Mouse (Mus musculus): ENCODE data around the gene Uba7. TPM values are rescaled to one million over a fixed set of nuclear protein-coding genes. Genes with fewer than 3 reads are reported as not detected.

Uba7 gene
- total and polyA plus RNA-seq, 3 experiments = 21.3 to 27.8 (median 26.0) TPM

DNA sequence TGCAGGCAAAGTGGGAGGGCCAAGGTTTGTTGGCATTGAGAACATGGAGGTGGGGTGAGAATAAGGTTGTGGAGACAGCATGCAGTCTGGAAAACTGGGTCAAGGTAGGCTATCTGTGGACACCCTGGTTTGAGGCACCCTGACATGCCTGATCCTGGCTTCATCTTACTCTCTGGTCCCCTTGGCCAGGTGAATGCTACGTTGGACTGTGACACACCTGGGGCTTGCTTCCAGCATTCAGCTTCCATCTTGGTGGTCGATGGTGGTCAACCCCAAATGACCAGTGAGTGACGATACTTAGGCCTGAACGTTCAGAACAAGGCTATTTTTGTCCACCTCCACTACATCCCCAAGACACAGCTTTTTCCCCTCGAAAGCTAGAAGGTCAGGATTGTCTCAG, 20.7 kb downstream of the Uba7 start, which contains the start of gene Gm20662:
TSS of gene Gm20662 (plus strand) at position 301 of the 400 bp plus-strand sequence.
- no peak within 1 kb of the TSS for H3K4me3 ChIP-seq (replicated peaks in 1 of 3; ENCODE audit: low read depth in 2 of 3, low read length in 2 of 3, poor library complexity in 1 of 3)
- H3K4me2 ChIP-seq (ENCODE audit: insufficient read depth, low read depth, poor library complexity, severe bottlenecking) = no peak within 1 kb of the TSS
- no peak within 1 kb of the TSS for H3K27ac ChIP-seq (ENCODE audit: insufficient read depth, low read depth)
- H3K4me1 ChIP-seq (ENCODE audit: control insufficient read depth in 1 of 2, insufficient read depth in 2 of 2) = peaks cover 0 to 16% of the 10 kb centered on the region in 2 experiments; a peak in 2 of 4 replicates
- in situ Hi-C loops (cut with MboI; ENCODE audit: low pct_ligation_motif_present, low pct_unique_long_range_greater_than_20kb, low sequenced_read_pairs) = loop anchor here (5.0 kb wide), 1 partner anchor 34 kb away; no protein-coding TSS in a partner anchor
- TF ChIP-seq CHD1 (IDR thresholded peaks at IDR 0.05; ENCODE audit: low read depth, low read length) = no peak
- no peak for TF ChIP-seq TBP (conservative IDR thresholded peaks at IDR 0.05; ENCODE audit: low read depth, low read length)
- TF ChIP-seq NRF1 (IDR thresholded peaks at IDR 0.05; ENCODE audit: low read depth, low read length) = no peak
- TF ChIP-seq ELF1 (IDR thresholded peaks at IDR 0.05; ENCODE audit: low read depth, low read length) = no peak
- no peak for TF ChIP-seq HCFC1 (IDR thresholded peaks at IDR 0.05; ENCODE audit: low read depth, low read length)
- no peak for TF ChIP-seq ZNF384 (IDR thresholded peaks at IDR 0.05; ENCODE audit: low read depth, low read length)
- no peaks in the 10 kb centered on the region for H3K27me3 ChIP-seq (replicated peaks)
- no peak within 1 kb of the TSS for H3K9ac ChIP-seq (ENCODE audit: insufficient read depth, low read depth)
- H3K79me2 ChIP-seq (replicated peaks; ENCODE audit: control insufficient read depth, extremely low read depth, insufficient read depth, poor library complexity, severe bottlenecking) = no peaks in the 10 kb centered on the region
- DNase-seq (ENCODE audit: extremely low read depth) = no peak
- H3K9me3 ChIP-seq (replicated peaks; ENCODE audit: low read length) = no peaks in the 10 kb centered on the region
- no peaks in the 10 kb centered on the region for H3K36me3 ChIP-seq (replicated peaks in 1 of 2; ENCODE audit: control insufficient read depth in 1 of 2, insufficient read depth in 1 of 2, low read length in 1 of 2)
- dilution Hi-C loops (cut with MboI; ENCODE audit: extremely low pct_ligation_motif_present, extremely low pct_unique_long_range_greater_than_20kb, low sequenced_read_pairs) = no loop called here

DNA sequence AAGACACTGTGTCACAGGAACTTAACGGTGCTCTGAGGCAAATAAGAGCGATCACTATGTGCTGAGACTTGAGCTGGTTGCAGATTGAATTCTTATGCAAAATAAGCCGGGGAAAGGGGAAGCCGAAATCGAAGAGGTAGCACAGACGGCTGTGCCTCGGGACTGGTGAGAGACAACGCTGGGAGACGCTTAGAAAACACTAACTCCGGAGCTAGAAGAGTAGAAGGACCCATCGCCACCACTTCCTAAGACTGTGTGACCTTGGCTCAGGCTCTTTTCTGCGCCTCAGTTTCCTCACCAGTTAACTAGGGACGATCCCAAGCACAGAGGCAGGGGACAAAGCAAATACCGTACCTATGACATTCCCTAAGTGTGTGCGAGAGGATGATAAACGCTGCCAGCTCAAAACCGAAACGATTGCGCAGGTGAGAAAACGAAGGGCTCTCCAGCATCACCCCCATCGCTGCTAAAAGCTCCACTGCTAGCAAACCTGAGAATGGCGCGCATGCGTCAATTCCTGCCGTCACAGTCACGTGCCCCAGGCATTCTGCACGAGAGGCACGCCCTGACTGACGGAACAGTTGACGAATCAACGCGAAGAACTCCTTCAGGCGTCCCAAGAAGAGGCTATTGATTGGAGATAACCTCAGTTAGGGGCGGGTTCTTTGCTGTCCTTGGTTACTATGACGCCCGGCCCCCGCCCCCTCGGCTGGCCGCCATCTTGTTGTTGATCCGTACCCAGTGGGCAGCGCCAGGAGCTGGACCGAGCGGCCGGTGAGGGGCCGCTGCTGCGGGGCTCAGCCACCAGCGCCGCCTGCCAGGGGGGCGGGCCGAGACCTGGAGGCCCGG, 26.8 kb downstream of the Uba7 start, which contains the start of gene Ip6k1:
TSS of gene Ip6k1 (plus strand) at position 580 of the 849 bp plus-strand sequence.
- Histone ChIP-seq H3K27me3 (replicated peaks) (no peaks in the 10 kb centered on the region), H3K36me3 (replicated peaks in 1 of 2; ENCODE audit: control insufficient read depth in 1 of 2, insufficient read depth in 1 of 2, low read length in 1 of 2) (peaks cover 0 to 7% of the 10 kb centered on the region in 2 experiments), H3K4me1 (ENCODE audit: control insufficient read depth in 1 of 2, insufficient read depth in 2 of 2) (peaks cover 0 to 30% of the 10 kb centered on the region in 2 experiments; a peak in 2 of 4 replicates), H3K79me2 (replicated peaks; ENCODE audit: control insufficient read depth, extremely low read depth, insufficient read depth, poor library complexity, severe bottlenecking) (peaks cover 38% of the 10 kb centered on the region), H3K27ac (ENCODE audit: insufficient read depth, low read depth) (peak within 1 kb of the TSS; percentile 77), H3K4me2 (ENCODE audit: insufficient read depth, low read depth, poor library complexity, severe bottlenecking) (peak within 1 kb of the TSS; percentile 74), H3K4me3 (replicated peaks in 1 of 3; ENCODE audit: low read depth in 2 of 3, low read length in 2 of 3, poor library complexity in 1 of 3) (peak within 1 kb of the TSS; percentile 64 to 96 (median 93)), H3K9me3 (replicated peaks; ENCODE audit: low read length) (no peaks in the 10 kb centered on the region), H3K9ac (ENCODE audit: insufficient read depth, low read depth) (peak within 1 kb of the TSS; percentile 97)
- dilution Hi-C loops (cut with MboI; ENCODE audit: extremely low pct_ligation_motif_present, extremely low pct_unique_long_range_greater_than_20kb, low sequenced_read_pairs) = no loop called here
- peak; percentile 100 for DNase-seq (ENCODE audit: extremely low read depth)
- in situ Hi-C loops (cut with MboI; ENCODE audit: low pct_ligation_motif_present, low pct_unique_long_range_greater_than_20kb, low sequenced_read_pairs) = no loop called here
- TF ChIP-seq HCFC1 (IDR thresholded peaks at IDR 0.05; ENCODE audit: low read depth, low read length) (no peak), MYC (IDR thresholded peaks at IDR 0.05; ENCODE audit: low read depth, low read length) (no peak), GABPA (IDR thresholded peaks at IDR 0.05; ENCODE audit: insufficient replicate concordance, low read depth, low read length) (no peak), RCOR1 (conservative IDR thresholded peaks at IDR 0.05; ENCODE audit: low read depth, low read length) (peak; percentile 19; the same call in 1 of the 2 replicates), JUN (IDR thresholded peaks at IDR 0.05; ENCODE audit: insufficient read depth, low read depth, low read length) (no peak), POLR2A (IDR thresholded peaks at IDR 0.05; ENCODE audit: low read depth, low read length) (peak; percentile 85), CTCF (conservative IDR thresholded peaks at IDR 0.05 in 1 of 2, IDR thresholded peaks at IDR 0.05 in 1 of 2; ENCODE audit: low read depth in 2 of 2, low read length in 2 of 2) (no peak), BHLHE40 (IDR thresholded peaks at IDR 0.05; ENCODE audit: low read depth, low read length) (peak; percentile 100), ETS1 (conservative IDR thresholded peaks at IDR 0.05; ENCODE audit: low read depth, low read length) (no peak; the same call in 1 of the 2 replicates), MAZ (IDR thresholded peaks at IDR 0.05; ENCODE audit: low read depth, low read length) (no peak; the same call in 1 of the 2 replicates), KAT2A (IDR thresholded peaks at IDR 0.05; ENCODE audit: insufficient replicate concordance, low read length) (peak; percentile 35; the same call in 1 of the 2 replicates), MAX (IDR thresholded peaks at IDR 0.05; ENCODE audit: low read length) (peak; percentile 99), UBTF (IDR thresholded peaks at IDR 0.05; ENCODE audit: low read depth, low read length) (no peak), ELF1 (IDR thresholded peaks at IDR 0.05; ENCODE audit: low read depth, low read length) (no peak; the same call in 1 of the 2 replicates), USF1 (IDR thresholded peaks at IDR 0.05; ENCODE audit: low read depth, low read length) (peak; percentile 98), CHD1 (IDR thresholded peaks at IDR 0.05; ENCODE audit: low read depth, low read length) (no peak), JUND (conservative IDR thresholded peaks at IDR 0.05; ENCODE audit: low read depth, low read length) (no peak), ZMIZ1 (IDR thresholded peaks at IDR 0.05; ENCODE audit: low read depth, low read length) (peak; percentile 80; the same call in 1 of the 2 replicates), TBP (conservative IDR thresholded peaks at IDR 0.05; ENCODE audit: low read depth, low read length) (peak; percentile 80), E2F4 (IDR thresholded peaks at IDR 0.05; ENCODE audit: insufficient replicate concordance, low read depth, low read length) (no peak), TCF12 (IDR thresholded peaks at IDR 0.05; ENCODE audit: low read depth, low read length) (peak; percentile 74), SMC3 (IDR thresholded peaks at IDR 0.05; ENCODE audit: low read depth, low read length) (no peak), ZKSCAN1 (IDR thresholded peaks at IDR 0.05; ENCODE audit: borderline replicate concordance, low read depth, low read length) (no peak), SIN3A (IDR thresholded peaks at IDR 0.05; ENCODE audit: low read length) (no peak), NRF1 (IDR thresholded peaks at IDR 0.05; ENCODE audit: low read depth, low read length) (peak; percentile 91), MXI1 (IDR thresholded peaks at IDR 0.05; ENCODE audit: low read depth, low read length) (no peak; the same call in 1 of the 2 replicates), PAX5 (IDR thresholded peaks at IDR 0.05; ENCODE audit: low read length) (no peak), POLR2AphosphoS2 (IDR thresholded peaks at IDR 0.05; ENCODE audit: low read depth, low read length) (0 out of 2 replicates have a peak, but pooled peaks have one; percentile 54)
